Mouse (Mus musculus) T-helper 1 cell (primary cell): ENCODE measurements at regions not wholly inside any gene's neighbourhood (a gene's known extent, or its start where the extent isn't known, plus 50 kb on each side); places are given as distances from the start of the nearest gene placed in this dataset.

Experiments used
- in situ Hi-C: fragments of 300-600 bp; cut with MboI, MseI; formaldehyde crosslinking; loops from one replicate; pipeline ENCODE4 v1.15.1; 2025; ENCODE audit warnings: high pct_unique_total_duplicates

- in situ Hi-C loops, result no loop called here
Observed at GRCm38 (mm10) chr11:32911791-32912190, 87.4 kb upstream of the Smim23 start.

- in situ Hi-C loops, result no loop called here
Observed at GRCm38 (mm10) chr11:32908723-32909411, 84.5 kb upstream of the Smim23 start.

GRCm38 (mm10) chr11:32907520-32908233 lies 83.3 kb upstream of the Smim23 start:
- in situ Hi-C loops, result no loop called here

- in situ Hi-C loops, result no loop called here
Observed at GRCm38 (mm10) chr11:32903970-32904369, 79.6 kb upstream of the Smim23 start.

GRCm38 (mm10) chr11:32903389-32903788 lies 79.0 kb upstream of the Smim23 start:
- in situ Hi-C loops, result no loop called here

GRCm38 (mm10) chr11:32902923-32903322 lies 78.5 kb upstream of the Smim23 start:
- in situ Hi-C loops, result no loop called here

- in situ Hi-C loops, result no loop called here
Observed at GRCm38 (mm10) chr11:32900437-32900836, 76.0 kb upstream of the Smim23 start.

GRCm38 (mm10) chr11:32899604-32900216 lies 75.3 kb upstream of the Smim23 start:
- in situ Hi-C loops, result no loop called here

GRCm38 (mm10) chr11:32895400-32895799 lies 71.0 kb upstream of the Smim23 start:
- in situ Hi-C loops, result no loop called here

GRCm38 (mm10) chr11:32893146-32893903 lies 68.9 kb upstream of the Smim23 start:
- in situ Hi-C loops, result no loop called here

- in situ Hi-C loops, result no loop called here
Observed at GRCm38 (mm10) chr11:32892496-32892895, 68.1 kb upstream of the Smim23 start.

- in situ Hi-C loops, result no loop called here
Observed at GRCm38 (mm10) chr11:32889248-32889647, 64.8 kb upstream of the Smim23 start.

- in situ Hi-C loops, result no loop called here
Observed at GRCm38 (mm10) chr11:32884744-32885143, 60.3 kb upstream of the Smim23 start.

GRCm38 (mm10) chr11:32883062-32883852 lies 58.9 kb upstream of the Smim23 start:
- in situ Hi-C loops, result no loop called here

GRCm38 (mm10) chr11:32878967-32879366 lies 54.6 kb upstream of the Smim23 start:
- in situ Hi-C loops, result no loop called here
